Mouse (Mus musculus) ovary, postnatal 14 days (tissue): ENCODE measurements around the gene Htra2.

ENCODE experiments used
- DNase-seq: peaks from one replicate; pipeline ENCODE4 v3.0.0; 2022; ENCODE audit warnings: low spot score

Gene Htra2

DNA sequence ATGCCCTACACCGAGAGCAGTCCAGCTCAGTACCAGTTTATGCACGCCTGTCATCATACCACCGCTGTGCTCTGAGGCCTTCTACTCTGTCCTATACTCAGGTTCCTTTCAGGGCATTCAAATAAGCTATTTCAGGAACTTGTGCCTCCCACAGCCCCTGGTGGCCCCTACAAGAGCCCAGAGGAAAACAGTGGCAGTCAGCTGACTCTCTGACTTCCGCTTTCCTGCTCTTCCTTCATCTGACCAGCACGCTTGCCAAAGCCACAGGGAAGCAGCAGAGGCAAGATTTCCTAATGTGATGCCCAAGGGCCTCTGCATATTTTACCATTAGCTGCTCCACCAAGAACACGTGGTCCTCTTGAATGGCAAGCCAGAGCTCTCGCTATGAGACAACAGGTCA lies 50.2 kb downstream of the Htra2 start:
- no peak for DNase-seq

DNA sequence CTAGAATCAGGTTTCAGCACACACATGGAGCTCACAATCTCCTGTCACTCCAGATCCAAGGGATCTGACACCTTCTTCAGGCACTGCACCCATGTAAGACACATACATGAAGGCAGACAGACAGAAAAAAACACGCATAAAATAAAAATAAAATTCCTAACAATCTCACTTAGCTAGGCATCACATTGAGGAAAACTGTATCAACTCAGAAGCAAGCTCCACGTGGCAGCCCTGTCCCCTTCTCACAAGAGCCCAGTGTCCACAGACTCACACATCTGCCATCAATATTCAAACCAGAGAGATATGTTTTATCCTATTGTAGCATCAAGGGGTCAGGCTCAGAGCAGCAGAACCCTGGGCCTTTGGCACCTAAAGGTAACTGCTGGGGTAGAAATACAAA lies 50.8 kb downstream of the Htra2 start:
- no peak for DNase-seq

DNA sequence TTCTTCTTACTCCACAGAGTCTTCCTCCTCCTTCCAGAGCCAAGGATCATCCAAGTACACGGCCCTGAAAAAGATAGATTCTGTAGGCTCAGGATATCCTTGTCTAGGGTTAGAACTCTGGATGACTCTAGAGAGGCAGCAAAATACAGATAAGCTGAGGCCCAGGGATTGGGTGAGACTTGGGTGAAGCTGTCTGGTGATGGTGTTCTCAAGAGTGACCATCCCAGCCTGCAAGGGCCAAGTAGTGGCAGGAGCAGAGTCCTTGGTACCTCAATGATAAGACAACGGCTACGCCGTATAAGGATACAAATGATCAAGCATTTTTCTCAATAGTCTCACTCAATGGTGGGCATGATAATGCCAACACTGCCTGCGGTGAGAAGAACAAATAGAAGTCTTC lies 51.2 kb downstream of the Htra2 start:
- DNase-seq, result no peak

DNA sequence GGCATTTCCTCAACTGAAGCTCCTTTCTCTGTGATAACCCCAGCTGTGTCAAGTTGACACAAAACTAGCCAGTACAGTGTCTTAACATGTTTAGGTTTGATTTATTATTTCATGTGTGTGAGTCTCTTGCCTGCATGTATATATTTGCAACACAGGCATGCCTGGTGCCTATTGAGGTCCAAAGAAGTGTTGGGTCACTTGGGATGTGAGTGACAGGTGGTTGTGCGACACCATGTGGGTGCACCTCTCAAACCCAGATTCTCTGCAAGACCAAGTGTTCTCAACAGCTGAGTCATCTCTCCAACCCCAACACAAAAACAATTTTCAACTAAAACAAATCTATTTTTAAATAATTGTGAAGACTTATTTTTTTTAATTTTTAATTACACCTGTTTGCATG lies 52.0 kb downstream of the Htra2 start:
- DNase-seq, result no peak
